Mouse (Mus musculus): ENCODE measurements around the gene Rasgef1b.

The Rasgef1b gene

DNA sequence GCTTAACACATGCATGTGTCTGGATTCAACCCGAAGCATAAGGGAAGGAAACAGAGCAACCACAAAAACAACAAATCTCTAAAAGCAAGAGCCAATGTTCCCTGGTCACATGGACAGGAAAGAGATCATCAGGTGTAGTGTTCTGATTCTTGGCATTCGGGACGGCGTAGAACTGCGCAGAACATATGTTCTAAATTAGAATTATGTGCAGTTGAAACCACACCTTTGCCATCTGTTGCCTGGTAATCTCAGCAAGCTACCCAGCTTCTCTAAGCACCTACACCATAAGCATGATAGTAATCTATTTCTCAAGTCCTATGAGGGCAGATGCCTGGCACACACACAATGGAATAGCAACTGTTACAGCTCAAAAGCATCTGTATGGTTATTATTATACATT is 27.1 kb downstream of the Rasgef1b start:
- peak; percentile 26 for DNase-seq

- DNase-seq, result no peak
Measured at GRCm38 (mm10) chr5:99694712-99695360, 34.0 kb downstream of the Rasgef1b start.

GRCm38 (mm10) chr5:99689909-99690308 is 39.0 kb downstream of the Rasgef1b start:
- DNase-seq, result no peak

GRCm38 (mm10) chr5:99687894-99688293 is 41.0 kb downstream of the Rasgef1b start:
- DNase-seq, result no peak

DNA sequence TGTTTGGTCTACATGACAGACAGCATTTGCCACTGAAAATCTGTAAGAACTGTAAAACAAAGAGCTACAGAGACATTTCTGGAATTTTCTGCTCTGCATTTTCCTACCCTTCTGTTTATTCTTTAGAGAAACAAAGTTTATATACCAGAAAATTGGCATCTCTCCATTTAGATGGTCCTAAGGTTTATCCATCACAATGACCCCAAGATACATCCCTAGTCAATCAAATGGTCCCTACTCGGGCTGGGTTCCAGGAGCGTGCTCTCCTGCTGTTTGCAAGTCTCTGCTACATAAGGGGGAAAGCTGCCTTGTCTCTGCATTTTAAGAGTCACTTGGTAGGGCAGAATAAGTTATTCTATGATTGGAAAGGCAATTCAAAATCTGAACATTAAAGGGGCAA is 44.8 kb downstream of the Rasgef1b start:
- DNase-seq, result no peak

GRCm38 (mm10) chr5:99669971-99670571 is 58.8 kb downstream of the Rasgef1b start:
- DNase-seq, result no peak

DNA sequence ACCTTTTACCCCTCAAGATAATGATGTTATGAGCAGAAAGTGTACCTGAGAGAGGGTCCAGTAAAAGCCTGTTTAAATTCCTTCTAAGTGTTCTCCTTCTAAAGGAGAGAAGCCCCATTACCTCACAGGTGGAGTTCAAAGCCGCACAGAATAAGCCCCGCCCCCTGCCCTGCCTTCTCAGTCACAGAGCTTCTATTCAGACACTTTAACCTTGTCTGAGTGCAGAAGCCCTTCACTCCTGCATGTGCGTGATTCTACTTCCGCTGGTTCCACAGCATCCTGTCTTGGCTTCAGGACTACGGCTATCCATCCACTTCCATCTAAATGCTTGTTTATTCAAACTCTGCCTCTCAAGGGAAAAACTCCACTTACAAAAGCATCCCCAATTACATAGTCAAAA is 72.8 kb downstream of the Rasgef1b start:
- no peak for DNase-seq

DNA sequence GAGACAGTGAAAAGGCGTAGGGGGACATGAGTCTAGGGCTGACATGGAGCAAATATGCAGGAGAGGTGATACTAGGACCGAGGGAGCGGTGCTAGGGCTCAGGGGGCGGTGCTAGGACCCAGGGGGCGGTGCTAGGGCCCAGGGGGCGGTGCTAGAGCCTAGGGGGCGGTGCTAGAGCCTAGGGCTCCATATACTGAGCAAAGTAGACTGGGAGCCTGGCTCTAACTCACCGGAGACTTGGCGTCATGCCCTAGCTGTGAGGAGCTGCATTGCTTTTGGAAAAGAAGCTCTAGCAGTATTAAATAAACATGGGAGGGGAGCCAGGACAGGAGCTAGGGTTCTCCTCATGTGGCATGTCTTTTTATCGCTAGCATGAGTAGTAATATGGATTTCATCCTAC is 75.9 kb downstream of the Rasgef1b start:
- DNase-seq, result no peak

DNA sequence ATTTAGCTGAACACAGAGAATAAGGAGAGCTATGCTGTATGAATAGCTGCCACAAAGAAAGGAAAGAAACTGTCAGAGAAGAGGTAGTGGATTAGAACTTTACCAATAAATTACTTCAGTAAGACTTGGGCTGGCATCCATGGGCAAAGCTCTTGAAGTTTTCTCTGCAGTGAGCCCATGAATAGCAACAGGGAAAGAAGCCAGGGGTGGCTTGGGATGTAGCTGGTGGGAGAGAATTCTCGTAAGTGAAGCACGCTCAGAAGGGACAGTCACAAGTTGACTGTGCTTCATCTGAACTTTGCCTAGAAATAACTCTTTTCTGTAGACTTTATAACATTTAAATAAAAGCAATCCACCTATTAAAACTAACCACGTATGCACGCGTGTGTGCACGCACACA is 87.5 kb downstream of the Rasgef1b start:
- DNase-seq, result no peak

GRCm38 (mm10) chr5:99636575-99636974 is 92.3 kb downstream of the Rasgef1b start:
- DNase-seq, result no peak

DNA sequence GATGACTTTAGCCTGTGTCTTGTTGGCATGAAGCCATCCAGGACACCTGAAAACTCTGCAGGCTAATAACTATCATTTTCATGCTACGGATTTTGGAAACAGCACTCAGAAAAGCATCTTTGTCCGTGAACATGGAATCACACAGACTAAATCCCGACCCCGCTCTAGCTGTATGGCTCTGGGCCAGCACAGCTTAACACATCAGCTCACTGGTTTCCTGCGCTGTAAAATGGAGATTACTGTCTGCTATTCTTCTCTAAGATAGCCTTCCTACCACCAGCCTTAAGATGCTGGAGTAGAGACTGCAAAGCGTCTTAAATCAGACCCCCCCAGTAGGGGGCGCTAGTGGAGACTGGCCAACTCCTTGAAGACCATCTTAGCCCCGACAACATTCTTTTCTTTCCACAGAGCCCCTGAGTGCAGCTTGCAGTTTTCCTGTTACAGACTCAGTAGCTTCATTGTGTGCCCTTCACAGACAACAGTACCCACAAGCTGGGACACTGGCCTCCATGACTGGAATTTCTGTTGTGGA is 94.8 kb downstream of the Rasgef1b start:
- DNase-seq, result no peak

- no peak for DNase-seq
Measured at GRCm38 (mm10) chr5:99633548-99633947, 95.3 kb downstream of the Rasgef1b start.

- no peak for DNase-seq
Measured at GRCm38 (mm10) chr5:99632649-99633310, 96.1 kb downstream of the Rasgef1b start.

GRCm38 (mm10) chr5:99630087-99630486 is 98.8 kb downstream of the Rasgef1b start:
- peak; percentile 34 for DNase-seq

DNA sequence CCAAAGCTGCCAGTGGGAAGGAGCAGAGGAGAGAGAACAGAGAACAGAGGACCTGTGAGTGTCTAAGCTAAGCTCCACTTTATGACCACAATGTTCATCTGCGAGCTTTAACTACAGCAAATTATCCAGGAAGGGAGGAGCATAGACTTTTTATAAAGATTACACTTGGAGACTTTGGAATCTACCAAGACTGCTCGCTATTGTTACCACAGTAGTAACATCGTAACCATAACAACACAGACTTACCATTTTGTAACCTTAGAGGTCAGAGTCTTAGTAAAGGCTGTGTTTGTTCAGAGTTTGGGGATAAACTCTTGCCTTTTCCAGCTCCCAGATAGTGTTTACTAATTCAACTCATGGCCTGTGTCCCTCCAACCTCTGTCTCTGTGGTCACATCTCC is 103.3 kb downstream of the Rasgef1b start:
- DNase-seq, result no peak

GRCm38 (mm10) chr5:99620771-99621170 is 108.1 kb downstream of the Rasgef1b start:
- no peak for DNase-seq

DNA sequence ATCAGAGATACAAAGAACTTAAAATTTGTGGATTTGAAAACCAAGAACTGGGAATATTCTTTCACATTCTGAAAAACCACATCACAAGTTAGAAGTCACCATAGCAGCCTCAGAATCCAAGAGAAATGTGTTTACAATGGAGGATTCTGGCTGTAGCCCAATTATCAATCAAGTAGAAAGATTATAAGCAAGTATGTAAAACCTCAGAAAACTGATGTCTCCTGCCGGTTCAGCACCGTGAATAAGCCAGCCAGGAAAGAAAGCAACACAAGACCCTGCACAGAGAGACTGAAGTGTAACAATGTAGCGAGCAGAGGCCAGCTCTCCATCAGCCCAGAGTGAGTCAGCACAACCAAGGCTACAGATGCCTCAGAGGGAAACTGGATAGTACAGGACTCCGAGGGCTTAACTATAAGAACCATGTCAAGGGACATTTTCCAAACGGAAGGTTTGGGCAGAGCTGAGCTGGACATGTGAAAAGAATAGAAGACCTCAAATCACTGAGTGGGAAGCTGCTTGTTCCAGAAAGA is 111.5 kb downstream of the Rasgef1b start:
- DNase-seq, result no peak

GRCm38 (mm10) chr5:99613321-99614118 is 115.3 kb downstream of the Rasgef1b start:
- DNase-seq, result no peak

DNA sequence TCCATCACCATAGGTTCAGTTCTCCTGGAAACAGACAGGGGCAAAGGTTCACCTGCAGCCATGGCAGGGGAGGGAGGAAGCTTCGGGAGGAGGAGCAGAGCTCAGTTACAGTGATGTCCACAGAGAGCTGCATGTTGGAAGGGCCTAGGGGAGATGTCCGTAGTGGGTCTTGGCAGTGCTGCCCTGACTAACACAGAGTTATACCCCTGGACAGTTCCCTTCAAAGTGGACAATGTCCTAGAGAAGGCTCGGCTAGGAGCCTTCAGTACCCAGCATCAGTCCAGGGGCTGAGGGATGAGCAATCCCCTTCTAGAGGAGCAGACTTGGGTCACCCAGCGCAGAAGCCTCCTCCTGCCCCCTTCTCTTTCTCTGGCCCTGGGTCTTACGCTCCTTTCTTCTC is 121.3 kb downstream of the Rasgef1b start:
- DNase-seq, result no peak

- DNase-seq, result no peak
Measured at GRCm38 (mm10) chr5:99606164-99606858, 122.6 kb downstream of the Rasgef1b start.

DNA sequence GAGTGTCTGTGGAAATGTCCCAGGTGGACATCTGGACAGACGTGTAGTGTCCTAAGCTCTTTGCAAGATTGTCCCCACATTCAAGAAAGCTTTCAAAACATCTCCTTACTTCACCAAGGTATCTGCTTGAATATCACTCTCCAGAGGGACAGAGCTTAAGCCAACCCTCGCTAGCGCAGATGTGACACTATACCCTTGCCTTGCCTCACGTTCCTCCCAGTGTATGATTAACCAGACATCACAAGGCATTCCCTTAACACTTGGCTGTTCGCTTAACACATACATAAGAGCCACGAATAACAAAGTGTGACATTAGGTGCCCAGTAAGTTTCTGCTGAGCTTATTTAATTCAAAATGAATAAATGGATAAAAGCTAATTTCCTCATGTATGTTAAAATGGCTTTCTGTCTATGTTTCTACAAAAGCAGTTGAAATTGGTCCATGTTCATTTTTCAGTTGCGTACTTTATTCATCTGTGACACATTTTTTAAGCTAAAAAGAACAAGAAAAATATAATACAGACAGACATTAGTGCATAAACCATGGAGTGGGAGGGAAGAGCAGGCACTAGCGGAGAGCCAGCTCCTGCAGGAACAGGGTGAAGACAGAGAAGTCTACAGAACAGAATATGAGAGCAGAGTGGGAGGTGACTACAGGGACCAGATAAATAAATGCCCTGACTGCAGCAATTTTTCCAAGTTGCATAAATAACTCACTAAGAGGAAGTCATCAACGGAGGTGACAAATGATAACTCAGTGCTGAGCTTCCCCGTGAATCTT is 126.4 kb downstream of the Rasgef1b start:
- no peak for DNase-seq

GRCm38 (mm10) chr5:99599376-99599775 is 129.5 kb downstream of the Rasgef1b start:
- DNase-seq, result no peak
